Mouse (Mus musculus) cerebellum, adult 8-10 months (tissue): ENCODE results near the gene Rilpl1.
"Not testable (repeated sequence)": the region's sequence is repeated elsewhere in the genome, so short reads cannot be mapped to it uniquely, and the experiment has no call there.

Source experiments
- DNase-seq: peaks from one replicate; pipeline ENCODE4 v3.0.0; 2022

Rilpl1 gene

DNA sequence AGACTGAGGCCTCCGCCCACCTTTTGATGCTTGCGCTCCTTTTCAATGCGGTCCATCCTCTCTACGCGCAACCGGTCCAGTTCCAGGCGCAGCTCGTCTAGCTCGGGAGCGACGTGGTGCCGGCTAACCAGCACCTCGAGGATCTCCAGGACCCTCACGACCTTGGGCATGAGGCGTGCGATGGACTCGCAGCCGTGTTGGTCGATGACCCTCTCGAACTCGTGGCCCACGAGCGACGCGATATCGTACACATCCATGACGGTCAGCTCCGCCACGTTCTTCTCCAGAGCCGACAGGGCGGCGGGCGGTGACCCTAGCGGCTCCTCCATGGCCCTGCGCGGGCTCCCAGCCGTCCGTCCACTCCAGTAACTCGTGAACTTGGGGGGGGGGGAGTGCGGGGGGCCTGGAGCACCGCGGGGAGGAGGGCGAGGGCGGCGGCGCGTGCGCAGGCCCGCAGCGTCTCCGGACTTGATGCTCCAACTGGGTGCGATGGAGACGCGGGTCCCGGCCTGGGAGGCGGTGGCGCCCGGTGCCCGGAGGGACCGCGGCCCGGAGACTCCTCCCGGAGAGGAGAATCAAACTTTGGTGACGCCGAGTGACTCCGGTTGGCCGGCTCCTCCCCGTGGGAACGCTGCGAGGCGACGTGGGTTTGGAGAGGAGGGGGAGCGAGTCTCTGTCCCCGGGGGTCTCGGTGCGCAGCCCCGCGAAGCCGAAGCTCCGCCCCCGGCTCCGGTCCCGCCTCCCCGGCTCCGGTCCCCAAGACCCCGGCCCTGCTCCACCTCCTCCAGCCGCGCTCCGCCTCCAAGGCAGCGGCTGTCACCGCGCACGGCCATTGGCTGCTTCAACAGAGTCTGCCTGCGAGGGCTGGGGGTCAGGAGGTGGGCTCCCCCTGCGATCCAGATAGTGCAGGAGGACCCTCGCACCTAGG, at the start of gene Rilpl1:
Gene Rilpl1, minus strand, starts transcription at position 737 of the 928 bp plus-strand sequence.
- DNase-seq, result peak; percentile 61

GRCm38 (mm10) chr5:124578633-124579317, 47.6 kb upstream of the Rilpl1 start, which contains the start of the genes Eif2b1 and Gtf2h3:
Eif2b1 (minus strand) TSS chr5:124579131.
Gtf2h3 (plus strand) TSS chr5:124579140.
- peak; percentile 88 for DNase-seq

DNA sequence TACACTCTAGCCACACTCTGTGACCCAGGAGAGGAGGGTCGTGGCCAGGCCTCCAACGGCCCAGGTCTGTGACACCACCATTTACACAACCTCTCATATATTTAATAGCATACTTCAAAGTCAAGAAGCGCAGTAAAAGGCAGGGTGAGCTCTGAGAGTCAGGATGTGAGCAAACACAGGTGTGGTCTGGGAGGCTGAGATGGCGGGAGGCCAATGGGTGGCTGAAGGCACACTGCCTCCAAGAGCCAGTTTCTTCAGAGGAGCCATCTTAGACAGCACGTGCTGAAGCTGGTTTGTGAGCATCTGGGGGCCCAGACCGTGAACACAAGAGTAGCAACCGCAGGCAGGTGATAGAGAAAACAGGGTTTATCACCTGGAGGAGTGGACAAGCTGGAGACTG, 44.3 kb upstream of the Rilpl1 start:
- no peak for DNase-seq

DNA sequence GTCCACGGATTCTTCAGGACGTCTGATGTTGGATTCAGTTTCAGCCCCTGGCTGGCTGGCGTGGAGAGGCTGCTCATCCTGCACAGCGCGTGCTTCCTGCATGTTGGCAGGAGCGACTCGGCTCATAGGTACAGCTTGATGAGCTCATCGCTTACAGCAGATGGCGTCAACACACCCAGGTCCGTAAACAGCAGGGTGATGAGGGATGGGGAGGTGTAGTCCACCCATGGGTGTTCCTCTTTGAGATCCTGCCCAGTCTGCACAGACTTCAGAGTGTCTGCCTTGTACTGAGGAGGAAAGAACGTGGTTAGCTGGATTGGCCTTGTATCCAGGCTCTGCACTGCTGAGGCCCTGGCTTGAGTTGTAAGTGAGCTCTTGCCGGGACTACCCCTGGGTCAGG, 39.9 kb upstream of the Rilpl1 start:
- peak; percentile 50 for DNase-seq

DNA sequence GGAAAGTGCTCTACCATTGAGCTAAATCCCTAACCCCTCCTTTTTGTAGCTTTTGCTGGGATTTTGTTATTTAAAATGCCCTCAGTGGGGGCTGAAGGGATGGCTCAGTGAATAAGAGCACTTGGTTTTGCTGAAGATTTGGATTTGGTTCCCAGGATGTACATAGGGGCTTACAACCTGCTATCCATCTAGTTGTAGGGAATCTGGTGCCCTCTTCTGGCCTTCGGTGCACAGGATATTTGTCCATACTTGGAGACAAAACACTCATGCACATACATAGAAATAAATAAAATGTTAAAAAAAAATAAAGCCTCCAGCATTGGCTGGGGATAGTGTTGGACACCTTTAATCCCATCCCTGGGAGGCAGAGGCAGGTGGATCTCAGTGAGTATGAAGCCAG, 24.0 kb upstream of the Rilpl1 start:
- no peak for DNase-seq

- no peak for DNase-seq
Measured at GRCm38 (mm10) chr5:124553607-124554006, 22.4 kb upstream of the Rilpl1 start.

DNA sequence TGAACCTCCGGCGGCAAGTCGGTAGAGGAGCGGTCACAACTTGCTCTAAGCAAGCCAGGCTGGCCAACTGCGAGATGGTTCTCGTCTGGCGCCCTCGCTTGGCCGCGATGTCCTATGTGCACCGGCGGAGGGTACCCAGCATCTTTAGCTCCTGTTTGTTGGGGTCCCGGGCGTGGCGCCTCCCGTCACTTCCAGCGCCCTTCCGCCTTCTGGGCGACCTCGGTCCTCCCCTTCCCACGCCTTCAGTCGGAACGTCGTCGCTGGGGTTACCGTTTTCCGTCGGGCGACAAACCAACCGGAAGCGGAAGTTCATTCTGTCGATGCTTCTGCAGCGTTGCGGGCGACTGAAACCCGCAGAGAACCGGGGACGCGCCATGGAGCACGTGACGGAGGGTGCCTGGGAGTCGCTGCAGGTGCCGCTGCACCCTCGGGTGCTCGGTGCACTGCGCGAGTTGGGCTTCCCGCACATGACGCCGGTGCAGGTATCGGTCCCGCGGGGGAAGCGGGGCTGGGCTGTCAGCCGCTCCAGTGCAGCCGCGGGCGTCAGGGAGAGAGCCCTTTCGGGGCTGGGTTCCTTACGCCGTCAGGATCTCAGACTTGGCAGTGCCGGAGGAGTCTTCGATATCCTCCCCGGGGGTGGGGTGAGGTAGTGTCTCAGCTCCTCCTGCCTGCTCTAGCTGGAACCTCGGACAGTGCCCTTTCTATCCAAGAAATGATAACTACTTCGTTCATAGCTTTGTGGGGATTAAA, 21.5 kb upstream of the Rilpl1 start, which contains the start of gene Ddx55:
Gene Ddx55, plus strand, starts transcription at position 307 of the 750 bp plus-strand sequence.
- peak; percentile 90 for DNase-seq

DNA sequence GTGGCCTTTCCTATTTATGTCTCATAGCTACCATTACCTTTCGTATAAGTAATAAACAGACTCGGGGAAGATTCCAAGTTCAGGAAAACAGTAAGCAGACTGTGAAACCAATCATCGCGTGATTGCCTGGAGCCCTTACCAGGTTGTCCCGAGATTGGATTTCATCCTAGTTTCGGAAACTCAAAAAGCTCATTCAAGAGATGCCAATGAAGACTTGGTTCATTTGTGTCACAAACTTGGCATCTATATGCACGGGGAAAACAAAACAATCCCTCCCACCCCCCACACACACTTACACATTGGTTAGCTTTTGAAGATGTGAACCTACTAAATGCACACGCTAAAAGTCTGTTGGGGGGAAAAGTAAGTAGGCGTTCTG, 20.9 kb upstream of the Rilpl1 start:
- DNase-seq, result no peak

- DNase-seq, result not testable (repeated sequence)
Measured at GRCm38 (mm10) chr5:124551349-124552093, 20.3 kb upstream of the Rilpl1 start.

- not testable (repeated sequence) for DNase-seq
Measured at GRCm38 (mm10) chr5:124550737-124551136, 19.5 kb upstream of the Rilpl1 start.

- DNase-seq, result no peak
Measured at GRCm38 (mm10) chr5:124541602-124541973, 10.4 kb upstream of the Rilpl1 start.

DNA sequence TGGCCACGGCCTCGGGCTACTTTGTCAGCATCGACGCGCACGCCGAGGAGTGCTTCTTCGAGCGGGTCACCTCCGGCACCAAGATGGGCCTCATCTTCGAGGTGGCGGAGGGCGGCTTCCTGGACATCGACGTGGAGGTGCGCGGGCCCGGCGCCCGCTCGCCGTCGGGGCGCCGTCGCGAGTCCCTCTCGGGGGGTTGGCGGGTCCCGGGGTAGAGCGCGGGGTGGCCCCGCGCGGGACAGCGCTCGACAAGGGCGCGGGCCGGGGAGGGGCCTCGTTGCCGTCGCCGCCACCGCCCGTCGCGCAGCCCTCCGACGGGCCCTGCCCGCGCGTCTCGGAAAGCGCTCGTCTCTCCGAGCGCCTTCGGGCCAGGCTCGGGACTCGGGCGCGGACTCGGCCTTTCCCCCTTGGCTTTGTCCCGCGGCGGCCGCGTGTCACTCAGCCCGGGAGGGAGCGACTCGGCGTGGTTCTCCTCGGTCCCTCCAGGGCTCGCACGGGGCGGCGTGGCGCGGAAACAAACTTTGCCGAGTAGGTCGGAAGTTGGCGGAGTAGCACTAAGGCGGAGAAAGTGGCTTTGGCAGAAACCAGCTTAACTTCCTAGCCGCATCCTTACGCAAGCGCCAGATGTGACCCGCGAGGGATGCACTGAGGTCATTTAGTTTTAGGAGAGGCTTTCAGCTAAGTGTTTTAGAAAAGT, 9.9 kb upstream of the Rilpl1 start:
- DNase-seq, result peak; percentile 46

GRCm38 (mm10) chr5:124540383-124540786, 9.2 kb upstream of the Rilpl1 start, which contains the start of gene Tmed2:
Tmed2 (plus strand) TSS chr5:124540695.
- peak; percentile 96 for DNase-seq

DNA sequence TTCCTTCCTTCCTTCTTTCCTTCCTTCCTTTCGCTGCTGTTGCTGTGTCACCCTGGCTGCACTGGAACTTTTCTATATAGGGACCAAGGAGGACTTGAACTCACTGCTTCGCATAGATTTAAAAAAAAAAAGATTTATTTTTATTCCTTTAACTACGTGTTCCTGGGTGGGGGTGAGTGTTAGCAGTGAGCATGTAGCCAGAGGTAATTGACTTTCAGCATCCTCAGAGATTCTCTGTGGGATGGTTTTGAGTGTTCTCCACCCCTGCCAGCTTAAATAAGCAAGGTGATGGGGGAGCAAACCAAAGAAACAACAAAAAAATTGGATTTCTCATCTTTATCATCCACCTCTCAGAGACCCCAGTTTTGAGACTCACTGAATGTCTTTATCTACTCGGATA, 8.7 kb upstream of the Rilpl1 start:
- DNase-seq, result no peak

GRCm38 (mm10) chr5:124538813-124539792, 7.9 kb upstream of the Rilpl1 start:
- peak; percentile 53 for DNase-seq

DNA sequence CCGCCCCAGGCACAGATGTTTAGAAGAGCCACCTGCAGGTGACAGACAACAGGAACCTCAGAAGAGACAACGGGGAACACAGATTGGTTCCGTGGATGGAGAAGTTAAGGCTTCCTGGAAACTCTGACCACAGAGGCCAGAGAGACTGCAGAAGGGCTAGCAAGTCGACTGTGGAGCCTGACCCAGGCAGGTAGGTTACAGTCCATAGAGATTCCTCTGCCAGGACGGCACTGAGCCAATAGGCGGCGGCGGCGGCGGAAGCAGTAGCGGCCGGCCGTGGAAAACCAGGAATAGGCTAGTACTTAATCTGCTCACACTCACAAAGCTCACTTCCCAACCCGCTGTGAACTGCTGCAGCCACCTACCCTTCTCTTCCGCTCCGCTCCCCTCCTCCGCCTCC, 5.6 kb upstream of the Rilpl1 start:
- peak; percentile 40 for DNase-seq

DNA sequence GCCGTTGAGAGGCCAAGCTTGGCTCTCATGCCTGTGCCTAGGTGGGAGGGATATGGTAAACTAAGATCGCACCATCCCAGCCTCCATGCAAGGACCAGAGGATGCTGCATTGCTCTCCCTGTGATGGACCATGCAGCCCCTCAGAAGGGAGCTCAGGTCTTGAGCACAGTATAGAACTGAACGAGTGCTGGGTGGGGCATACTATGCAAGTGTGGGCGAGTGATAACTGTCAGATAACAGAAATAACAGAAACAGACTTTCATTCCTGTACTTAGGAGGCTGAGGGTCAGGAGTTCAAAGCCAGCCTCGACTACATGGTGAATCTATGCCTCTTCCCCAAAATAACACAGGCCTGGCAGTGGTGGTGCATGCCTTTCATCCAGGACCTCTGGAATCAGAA, 3.8 kb upstream of the Rilpl1 start:
- no peak for DNase-seq

DNA sequence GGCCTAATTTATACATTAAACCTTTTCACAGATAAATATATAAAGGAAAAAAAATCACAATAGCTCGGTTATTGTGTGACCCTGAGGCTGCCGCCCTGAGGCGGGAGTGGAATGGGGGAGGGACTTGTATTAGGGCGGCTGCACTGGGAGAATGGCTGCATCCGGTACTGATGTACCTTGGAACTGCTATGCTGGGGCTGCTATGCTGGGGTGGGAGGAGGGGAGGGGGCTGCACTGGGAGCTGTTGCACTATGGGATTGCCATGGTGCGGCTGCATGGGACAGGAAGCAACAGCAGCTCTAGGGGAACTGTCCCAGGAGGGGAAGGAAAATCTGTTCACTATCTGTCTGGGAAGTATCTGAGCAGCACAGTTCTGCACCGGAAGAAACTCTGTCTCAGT, 1.3 kb upstream of the Rilpl1 start:
- no peak for DNase-seq

- DNase-seq, result no peak
Measured at GRCm38 (mm10) chr5:124531583-124531930, 366 bp upstream of the Rilpl1 start.

DNA sequence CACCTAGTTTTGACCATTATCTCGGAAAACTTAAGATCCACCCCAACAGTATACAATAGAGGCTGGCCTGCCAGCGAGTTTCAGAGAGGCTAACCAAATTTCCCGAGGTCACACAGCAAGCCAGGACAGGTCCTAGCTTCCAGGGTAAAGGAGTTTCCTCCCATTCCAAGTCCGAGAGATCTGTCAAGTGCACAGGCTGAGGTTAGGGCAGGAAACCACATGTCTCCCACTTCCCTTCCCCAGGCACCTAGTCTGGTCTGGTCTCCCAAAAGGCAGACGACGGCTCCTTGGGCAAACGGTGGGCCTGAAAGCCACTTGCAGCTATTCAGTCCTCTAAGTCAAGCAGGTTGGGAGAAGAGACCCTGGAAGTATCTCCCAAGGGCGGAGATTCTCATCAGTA, 1.5 kb downstream of the Rilpl1 start:
- DNase-seq, result no peak
